Mouse (Mus musculus) G1E (cell line): ENCODE measurements around the gene Hoxa5.

Experiments used
- CTCF ChIP-seq: IDR thresholded peaks from 2 replicates; pipeline ENCODE4 v1.5.1; 2012; ENCODE audit warnings: low read depth, low read length, inconsistent platforms, mixed read lengths
- GATA1 ChIP-seq: IDR thresholded peaks from 2 replicates; pipeline ENCODE4 v1.6.1; 2012; ENCODE audit warnings: borderline replicate concordance, low read length, inconsistent platforms, mixed read lengths
- GATA2 ChIP-seq: IDR thresholded peaks from 2 replicates; pipeline ENCODE4 v1.6.1; 2012; ENCODE audit warnings: low read depth, low read length, inconsistent platforms, borderline replicate concordance
- POLR2AphosphoS5 ChIP-seq: IDR thresholded peaks from 2 replicates; pipeline ENCODE4 v1.6.1; 2012; ENCODE audit warnings: low read depth, low read length, inconsistent platforms; ENCODE audit not compliant: insufficient replicate concordance
- TAL1 ChIP-seq: conservative IDR thresholded peaks from 2 replicates; pipeline ENCODE4 v1.6.1; 2012; ENCODE audit warnings: low read depth, low read length, inconsistent platforms, mixed read lengths

DNA sequence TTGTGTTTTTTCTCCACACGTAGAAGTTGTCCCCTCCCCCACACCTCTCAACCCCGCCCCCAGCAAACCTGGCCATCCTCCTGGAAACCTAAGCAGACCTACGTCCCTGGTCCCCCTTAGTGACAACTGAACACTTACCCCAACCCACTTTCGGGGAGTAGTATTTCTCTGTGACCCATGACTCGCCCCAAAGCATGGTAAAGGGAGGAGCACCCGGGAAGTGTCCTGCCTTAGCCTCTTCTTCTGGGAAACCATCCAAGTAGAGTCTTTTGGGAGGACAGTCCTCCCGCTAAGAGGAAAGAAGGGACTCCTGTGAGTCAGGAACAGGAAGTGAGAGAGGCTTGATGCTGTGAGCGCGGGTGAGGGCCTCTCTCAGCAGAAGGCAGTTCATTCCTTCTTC lies 44.4 kb downstream of the Hoxa5 start:
- TF ChIP-seq CTCF, result no peak
- TF ChIP-seq GATA1, result no peak
- TF ChIP-seq POLR2AphosphoS5, result no peak
- TF ChIP-seq TAL1, result no peak
- TF ChIP-seq GATA2, result no peak
